Mouse (Mus musculus) CH12F3 (cell line): ENCODE results near the gene Olfr1487.
"Not testable (repeated sequence)": the region's sequence is repeated elsewhere in the genome, so short reads cannot be mapped to it uniquely, and the experiment has no call there.

Experiments used
- in situ Hi-C: fragments of 300-500 bp; cut with MboI; formaldehyde crosslinking; loops from 2 replicates; pipeline ENCODE4 v1.14.3; 2020; ENCODE audit warnings: low sequenced_read_pairs

The Olfr1487 gene

GRCm38 (mm10) chr19:13617075-13617474 is at the start of gene Olfr1487:
Gene Olfr1487 (plus strand): TSS chr19:13617375.
- in situ Hi-C loops, result not testable (repeated sequence)

DNA sequence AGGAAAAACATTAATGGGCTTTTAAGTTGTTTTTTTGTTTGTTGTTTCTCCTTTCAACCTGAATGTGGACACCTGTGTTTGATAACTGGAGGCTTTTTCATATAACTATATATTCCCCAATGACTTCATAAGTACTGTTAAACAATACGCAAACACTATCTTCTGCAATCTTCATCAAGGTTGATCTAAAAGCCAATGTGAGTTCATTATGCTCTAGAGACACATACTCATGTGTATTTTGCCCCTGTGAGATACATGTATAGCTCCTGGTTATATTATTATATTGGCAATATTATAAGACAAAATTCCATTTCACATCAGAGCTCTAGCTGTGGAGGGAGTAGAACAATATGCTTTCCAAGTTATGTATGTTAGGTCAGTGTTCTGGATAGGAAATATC is 34.0 kb upstream of the Olfr1487 start, which contains the start of gene Olfr1484:
Olfr1484 (plus strand) TSS at position 301 of the 400 bp plus-strand sequence.
- in situ Hi-C loops, result no loop called here

- in situ Hi-C loops, result no loop called here
Observed at GRCm38 (mm10) chr19:13631321-13631720, 14.1 kb downstream of the Olfr1487 start, which contains the start of gene Olfr1489. Gene Olfr1489 (plus strand): TSS chr19:13631621.

DNA sequence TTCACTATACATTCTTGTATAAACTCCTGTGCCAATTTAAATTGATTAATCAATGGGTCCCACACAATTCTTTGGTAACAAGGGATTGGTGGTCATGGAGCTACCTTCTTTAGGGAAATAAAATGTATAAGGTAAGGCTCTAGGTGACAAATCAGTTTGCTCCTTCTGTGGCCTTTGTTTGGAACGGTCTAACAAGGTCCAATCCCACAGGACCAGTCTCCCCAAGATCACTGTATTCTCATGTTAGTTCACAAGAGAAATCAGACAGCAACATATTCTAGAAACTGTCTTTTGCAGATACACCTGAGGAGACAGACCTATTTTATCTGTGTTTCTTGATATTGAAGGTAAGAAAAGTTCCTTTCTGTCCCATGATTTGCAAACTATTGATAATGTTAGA is 33.6 kb downstream of the Olfr1487 start, which contains the start of gene Olfr1490:
Olfr1490 (plus strand) TSS at position 301 of the 400 bp plus-strand sequence.
- in situ Hi-C loops, result no loop called here
